Mouse (Mus musculus): ENCODE results near the gene Ttll4. TPM values are rescaled to one million over a fixed set of nuclear protein-coding genes. Genes with fewer than 3 reads are reported as not detected.

The Ttll4 gene
- total RNA-seq (2023), result 10 to 100 TPM; 26.2 to 33.6 TPM

DNA sequence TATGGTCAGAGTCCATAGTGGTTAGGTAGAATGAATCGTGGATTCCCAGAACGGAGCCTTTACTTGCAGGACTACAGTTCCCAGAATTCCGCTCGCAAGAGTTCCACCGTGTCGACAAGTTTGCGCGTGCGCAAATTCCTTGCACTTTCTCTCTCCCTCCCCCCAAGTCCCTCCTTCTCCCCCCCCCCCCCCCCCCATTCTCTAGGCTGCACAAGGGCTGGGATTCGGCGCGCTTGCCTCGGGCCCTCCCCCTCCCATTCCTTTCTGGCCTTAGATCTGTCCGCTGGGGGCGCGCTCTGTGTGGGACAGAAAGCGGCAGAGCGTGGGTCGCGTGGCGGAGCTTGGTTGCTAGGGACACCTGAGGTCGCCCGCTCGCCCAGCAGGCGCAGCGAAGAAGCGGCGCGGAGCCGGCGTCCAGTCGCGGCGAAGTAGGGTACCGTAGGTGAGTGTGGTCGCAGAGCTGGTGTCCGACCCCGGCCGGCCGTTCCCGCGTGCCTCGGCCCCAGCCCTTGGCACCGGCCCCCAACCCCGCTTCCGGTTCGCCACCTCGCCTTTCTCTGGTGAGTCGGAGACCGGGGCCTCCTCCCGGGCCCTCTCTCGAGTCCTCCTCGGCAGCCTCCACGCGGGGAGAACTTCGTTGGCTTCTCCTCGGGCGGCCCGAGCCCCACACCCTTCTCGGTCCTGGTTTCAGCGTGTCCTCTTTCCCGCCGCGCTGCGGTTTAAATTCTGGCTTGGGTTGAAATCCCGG, at the start of gene Ttll4:
Ttll4 (plus strand) TSS at position 298 of the 748 bp plus-strand sequence.

DNA sequence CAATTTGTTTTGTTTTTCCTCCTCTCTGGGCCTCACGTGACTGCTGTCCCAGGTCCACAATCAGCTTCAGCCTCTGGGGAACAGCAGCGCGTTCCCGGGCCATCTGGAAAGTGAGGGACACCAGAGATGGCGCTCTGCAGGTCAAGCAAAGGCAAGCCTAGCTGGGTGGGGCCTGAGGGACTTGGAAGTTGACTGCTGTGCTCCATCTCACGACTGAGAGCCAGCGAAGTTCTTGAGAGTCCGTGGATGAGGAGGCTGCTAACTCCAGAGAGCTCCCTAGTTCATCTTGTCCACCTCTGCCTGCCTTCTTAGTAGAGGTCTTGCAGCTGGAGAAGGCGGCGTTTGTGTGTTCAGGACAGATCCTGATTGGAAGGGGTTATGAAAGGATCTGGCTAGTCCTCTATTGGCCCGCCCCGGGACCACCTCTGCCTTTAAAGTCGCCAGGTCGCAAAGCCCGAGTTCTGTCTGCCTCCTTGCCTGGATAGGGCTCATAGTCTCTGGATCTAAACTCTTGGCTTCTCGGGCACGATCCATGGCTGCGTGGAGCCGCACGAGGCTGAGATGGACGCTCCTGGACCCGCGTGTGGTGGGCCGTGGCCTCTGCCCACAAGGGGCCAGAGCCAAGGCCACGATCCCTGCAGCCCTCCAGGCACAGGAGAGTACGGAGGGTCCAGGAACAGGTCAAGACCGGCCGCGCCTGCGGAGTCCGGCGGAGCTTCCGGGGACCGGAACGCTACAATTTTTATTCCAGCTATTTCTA, 51.7 kb downstream of the Ttll4 start, which contains the start of gene Cyp27a1:
Cyp27a1 (plus strand) TSS at position 476 of the 760 bp plus-strand sequence.

GRCm38 (mm10) chr1:74748643-74749271, 87.2 kb downstream of the Ttll4 start, which contains the start of gene Prkag3:
Gene Prkag3, minus strand, starts transcription at chr1:74749221.

Other genes starting within 250 kb of the Ttll4 start
- 10 to 100 TPM; 18.8 to 18.9 TPM for gene Cnot9, start 155.7 kb upstream of the Ttll4 start, total RNA-seq (2023)
- gene Plcd4, start 118.9 kb upstream of the Ttll4 start, total RNA-seq (2023), result under 1 TPM in 1 of 2 experiments, not detected in 1; 0.85 TPM
- 10 to 100 TPM; 15.8 to 18.7 TPM for gene Usp37, start 117.5 kb upstream of the Ttll4 start, total RNA-seq (2023)
- 10 to 100 TPM; 19.7 to 24.2 TPM for gene Zfp142, start 73.5 kb upstream of the Ttll4 start, total RNA-seq (2023)
- gene Bcs1l, start 73.5 kb upstream of the Ttll4 start, total RNA-seq (2023), result 1 to 10 TPM; 6.5 to 7.0 TPM
- 10 to 100 TPM; 38.6 to 45.9 TPM for gene Rnf25, start 60.3 kb upstream of the Ttll4 start, total RNA-seq (2023)
- under 1 TPM; 0.36 to 0.84 TPM for gene Stk36, start 60.3 kb upstream of the Ttll4 start, total RNA-seq (2023)
- gene Cyp27a1, start 51.8 kb downstream of the Ttll4 start, total RNA-seq (2023), result 100 to 1,000 TPM; 183 to 203 TPM
- not detected for gene Prkag3, start 87.5 kb downstream of the Ttll4 start, total RNA-seq (2023)
- gene Wnt6, start 110.1 kb downstream of the Ttll4 start, total RNA-seq (2023), result 1 to 10 TPM; 3.7 to 6.5 TPM
- gene Wnt10a, start 129.8 kb downstream of the Ttll4 start, total RNA-seq (2023), result not detected
- gene Cdk5r2, start 193.2 kb downstream of the Ttll4 start, total RNA-seq (2023), result not detected
- gene Fev, start 223.7 kb downstream of the Ttll4 start, total RNA-seq (2023), result not detected
- not detected for gene Cryba2, start 231.4 kb downstream of the Ttll4 start, total RNA-seq (2023)